Mouse (Mus musculus) liver, embryonic 15.5 days (tissue): ENCODE data around the gene Ndufc2. TPM values are rescaled to one million over a fixed set of nuclear protein-coding genes. Genes with fewer than 3 reads are reported as not detected.

Source experiments
- ATAC-seq: fragments of 200-750 bp; cut with Nextera tagmentation; 2 replicates; pipeline ENCODE4 v1.8.0; 2017; ENCODE audit warnings: moderate number of reproducible peaks, mild to moderate bottlenecking, moderate library complexity; ENCODE audit not compliant: insufficient read depth
- H3K27ac ChIP-seq: fragments of 300-500 bp; sonication (generic); replicated peaks from 2 replicates; pipeline ENCODE4 v1.5.1; 2015; ENCODE audit warnings: mild to moderate bottlenecking, inconsistent platforms
- H3K27me3 ChIP-seq: fragments of 300-500 bp; sonication (generic); 2 replicates; pipeline ENCODE4 v1.6.1; 2015; ENCODE audit warnings: mild to moderate bottlenecking, inconsistent platforms
- H3K36me3 ChIP-seq: fragments of 300-500 bp; sonication (generic); replicated peaks from 2 replicates; pipeline ENCODE4 v1.6.1; 2015; ENCODE audit warnings: moderate library complexity, mild to moderate bottlenecking, inconsistent platforms
- H3K4me1 ChIP-seq: fragments of 300-500 bp; sonication (generic); replicated peaks from 2 replicates; pipeline ENCODE4 v1.6.1; 2015; ENCODE audit warnings: inconsistent platforms
- H3K4me2 ChIP-seq: fragments of 300-500 bp; sonication (generic); 2 replicates; pipeline ENCODE4 v1.6.1; 2015; ENCODE audit warnings: moderate library complexity, mild to moderate bottlenecking, inconsistent platforms
- H3K4me3 ChIP-seq: fragments of 300-500 bp; sonication (generic); replicated peaks from 2 replicates; pipeline ENCODE4 v1.5.1; 2015; ENCODE audit warnings: mild to moderate bottlenecking, inconsistent platforms
- H3K9ac ChIP-seq: fragments of 300-500 bp; sonication (generic); 2 replicates; pipeline ENCODE4 v1.6.1; 2015; ENCODE audit warnings: moderate library complexity, mild to moderate bottlenecking, inconsistent platforms
- H3K9me3 ChIP-seq: fragments of 300-500 bp; sonication (generic); replicated peaks from 2 replicates; pipeline ENCODE4 v1.6.1; 2016; ENCODE audit warnings: inconsistent platforms
- WGBS: fragments of 180-500 bp; shearing (Covaris S2); methylation state at CpG from one replicate; pipeline ENCODE4 v1.1.7; 2015; ENCODE audit warnings: mixed read lengths; ENCODE audit not compliant: insufficient replicate concordance; 5-methylcytosine and 5-hydroxymethylcytosine counted together
- polyA plus RNA-seq: library from polyadenylated mRNA; unstranded; fragments of >200 nt; fragmentation: Nextera tagmentation; extraction: Ambion mirVana; gene quantifications from 2 replicates; pipeline ENCODE4 v1.2.1, GENCODE M21; 2015

Gene Ndufc2
- polyA plus RNA-seq, 1 experiment from 2014 or later = 164 TPM

DNA sequence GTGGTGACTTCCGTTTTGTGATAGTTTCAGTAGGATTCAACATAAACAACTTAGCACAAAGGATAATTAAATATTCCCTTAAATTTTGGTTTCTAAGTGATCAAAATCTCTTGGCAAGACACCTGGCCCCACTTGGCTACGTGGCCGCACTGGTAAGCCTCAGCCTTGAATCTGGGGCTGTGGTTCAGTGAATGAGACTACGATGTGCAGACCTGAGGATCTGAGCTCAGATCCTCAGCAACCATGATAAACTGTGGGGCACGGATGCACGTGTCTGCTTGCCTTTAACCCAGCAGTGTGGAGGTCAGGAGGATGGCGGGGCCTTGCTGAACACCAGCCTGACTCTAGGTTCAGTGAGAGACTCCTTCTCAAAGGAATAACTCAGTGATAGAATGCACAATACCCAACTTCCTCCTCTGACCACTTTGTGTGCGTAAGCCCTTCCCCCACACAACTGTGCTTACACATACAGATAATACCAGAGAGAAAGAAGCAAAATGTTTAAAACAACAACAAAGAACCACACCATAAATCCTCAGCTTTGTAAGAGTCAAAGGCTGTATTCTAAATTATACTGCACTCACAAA lies 12.1 kb upstream of the Ndufc2 start:
- no peaks in the 10 kb centered on the region for H3K27me3 ChIP-seq
- H3K27ac ChIP-seq = no peak overlapping the region
- H3K4me2 ChIP-seq = no peak overlapping the region
- no peak overlapping the region for H3K9ac ChIP-seq
- H3K36me3 ChIP-seq = peaks cover 93% of the 10 kb centered on the region
- no peaks in the 10 kb centered on the region for H3K9me3 ChIP-seq
- H3K4me1 ChIP-seq = no peaks in the 10 kb centered on the region
- H3K4me3 ChIP-seq = no peak overlapping the region
- 72% methylated on average over 8 of the region's 8 CpGs for WGBS
- no peak for ATAC-seq

DNA sequence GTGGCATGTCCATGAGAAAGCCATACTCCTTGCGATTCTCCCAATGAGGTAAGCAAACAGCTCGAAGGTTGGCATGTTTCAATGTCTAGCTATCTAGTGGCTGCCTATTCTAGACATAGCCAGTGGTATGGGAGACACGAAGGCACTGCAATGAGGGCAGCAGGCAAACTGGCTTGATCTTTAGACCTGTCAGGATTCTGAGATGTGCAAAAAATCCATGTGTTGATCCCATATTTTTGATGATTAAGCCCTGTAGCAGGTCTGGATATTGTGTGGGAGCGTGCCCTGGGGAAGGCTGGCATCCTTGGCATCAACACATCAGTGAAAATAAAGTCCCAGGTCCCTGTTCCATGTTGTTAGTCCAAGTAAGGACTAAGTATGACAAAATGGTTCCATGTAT lies 11.3 kb upstream of the Ndufc2 start:
- no peaks in the 10 kb centered on the region for H3K4me1 ChIP-seq
- H3K4me3 ChIP-seq = no peak overlapping the region
- H3K4me2 ChIP-seq = no peak overlapping the region
- H3K36me3 ChIP-seq = peaks cover 90% of the 10 kb centered on the region
- no peaks in the 10 kb centered on the region for H3K9me3 ChIP-seq
- H3K27me3 ChIP-seq = no peaks in the 10 kb centered on the region
- ATAC-seq = no peak
- no peak overlapping the region for H3K27ac ChIP-seq
- 84% methylated on average over 4 of the region's 4 CpGs for WGBS
- no peak overlapping the region for H3K9ac ChIP-seq

DNA sequence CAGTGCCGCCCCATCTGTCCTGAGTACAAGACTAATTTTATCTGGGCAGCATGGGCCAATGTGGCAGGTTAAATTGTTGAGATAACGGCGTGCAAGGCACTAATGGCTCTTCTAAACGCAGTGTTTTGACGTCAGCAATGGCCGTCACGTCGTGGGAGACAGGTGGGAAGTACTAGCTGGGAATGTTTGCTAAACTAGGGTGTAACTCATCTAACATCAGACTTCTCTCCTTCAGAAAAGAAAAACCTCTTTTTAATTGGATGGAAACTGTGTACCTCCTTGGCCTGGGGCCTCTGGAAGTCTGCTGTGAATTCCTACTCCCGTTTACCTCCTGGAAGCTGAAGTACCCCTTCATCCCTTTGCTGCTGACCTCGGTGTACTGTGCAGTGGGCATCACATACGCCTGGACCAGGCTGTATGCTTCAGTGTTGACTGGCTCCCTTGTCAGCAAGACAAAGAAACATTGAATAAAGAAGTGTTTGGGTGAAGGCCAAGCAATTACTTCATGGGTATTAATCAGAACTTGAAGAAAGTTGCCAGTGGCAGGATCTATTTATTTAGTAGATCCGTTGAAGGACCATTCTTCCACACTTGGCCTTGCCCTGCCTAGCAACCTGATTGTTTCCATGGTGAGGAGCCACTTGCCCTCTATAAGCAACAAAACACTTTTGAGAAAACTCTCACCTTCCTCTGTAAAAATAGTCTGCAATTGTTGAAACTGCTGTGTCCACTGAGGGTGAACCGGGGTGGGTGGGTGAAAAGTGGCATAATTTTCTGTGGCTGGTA lies 8.3 kb upstream of the Ndufc2 start:
- Histone ChIP-seq H3K36me3 (peaks cover 60% of the 10 kb centered on the region), H3K4me3 (no peak overlapping the region), H3K27ac (no peak overlapping the region), H3K27me3 (no peaks in the 10 kb centered on the region), H3K9me3 (no peaks in the 10 kb centered on the region), H3K9ac (no peak overlapping the region), H3K4me1 (no peaks in the 10 kb centered on the region), H3K4me2 (no peak overlapping the region)
- WGBS = 75% methylated on average over 13 of the region's 13 CpGs
- no peak for ATAC-seq

DNA sequence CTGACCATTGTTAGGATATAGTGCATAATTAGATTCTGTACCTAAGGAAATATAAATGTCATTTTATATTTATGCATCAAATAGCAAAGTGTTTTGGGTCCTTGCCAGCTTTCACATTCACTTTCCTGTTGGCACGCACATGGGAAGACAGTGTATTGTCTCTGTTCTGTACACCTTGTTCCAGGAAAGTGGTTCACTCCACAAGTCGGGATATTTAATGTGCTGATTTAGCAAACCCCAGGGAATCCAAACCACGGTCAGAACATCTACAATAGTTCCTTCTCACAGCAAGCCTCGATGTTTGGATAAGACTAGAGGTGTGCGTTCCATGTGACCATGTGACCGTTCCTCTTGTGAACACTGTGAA lies 7.7 kb upstream of the Ndufc2 start:
- Histone ChIP-seq H3K9me3 (no peaks in the 10 kb centered on the region), H3K4me1 (no peaks in the 10 kb centered on the region), H3K36me3 (peaks cover 55% of the 10 kb centered on the region), H3K4me3 (no peak overlapping the region), H3K27ac (no peak overlapping the region), H3K9ac (no peak overlapping the region), H3K4me2 (no peak overlapping the region), H3K27me3 (no peaks in the 10 kb centered on the region)
- no peak for ATAC-seq
- WGBS = 82% methylated on average over 6 of the region's 6 CpGs

DNA sequence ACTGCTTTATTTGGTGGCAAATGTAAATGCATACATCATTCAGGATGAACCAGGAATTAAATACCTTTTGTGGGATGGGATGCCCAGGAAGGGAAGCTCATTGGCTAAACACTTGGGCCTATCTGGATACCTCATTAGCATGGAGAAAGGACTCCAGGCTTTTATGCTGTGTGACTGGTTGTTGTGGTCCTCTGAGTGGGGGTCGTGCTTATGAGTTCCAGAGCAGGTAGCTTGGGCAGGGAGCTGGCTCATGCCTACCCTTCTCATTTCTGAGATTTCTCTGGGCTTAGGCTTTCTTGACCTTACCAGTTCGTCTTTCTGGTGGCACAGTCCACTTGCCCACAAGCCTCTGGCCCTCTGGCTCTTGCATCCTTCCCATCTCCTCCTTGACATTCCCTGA lies 5.4 kb upstream of the Ndufc2 start:
- Histone ChIP-seq H3K4me2 (no peak overlapping the region), H3K4me1 (peaks cover 1% of the 10 kb centered on the region; the same call in 1 of the 2 replicates), H3K36me3 (peaks cover 33% of the 10 kb centered on the region), H3K9me3 (no peaks in the 10 kb centered on the region), H3K27me3 (no peaks in the 10 kb centered on the region), H3K27ac (no peak overlapping the region), H3K4me3 (no peak overlapping the region), H3K9ac (no peak overlapping the region)
- 62% methylated on average over 2 of the region's 2 CpGs for WGBS
- ATAC-seq = no peak

DNA sequence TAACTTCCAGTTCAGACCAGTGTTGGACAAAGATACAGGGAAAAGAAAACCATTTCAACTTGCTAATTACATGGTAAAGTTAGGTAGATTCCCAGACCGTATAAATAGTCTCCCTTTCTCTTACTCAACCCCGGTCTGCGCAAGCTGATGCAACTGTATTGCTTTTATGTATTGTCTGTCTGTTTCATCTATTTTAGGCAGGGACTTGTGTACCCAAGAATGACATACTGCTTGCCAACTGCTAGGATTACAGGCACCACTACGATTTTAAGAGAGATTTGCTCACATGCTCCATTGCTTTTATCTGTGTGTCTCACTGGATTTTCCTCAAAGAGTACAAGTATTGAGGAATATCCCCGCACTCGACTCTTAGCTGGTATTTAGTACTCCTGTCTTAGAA lies 860 bp upstream of the Ndufc2 start:
- Histone ChIP-seq H3K4me3 (no peak overlapping the region), H3K9ac (no peak overlapping the region), H3K4me2 (no peak overlapping the region), H3K27me3 (no peaks in the 10 kb centered on the region), H3K4me1 (peaks cover 33% of the 10 kb centered on the region), H3K36me3 (peaks cover 9% of the 10 kb centered on the region; the same call in 1 of the 2 replicates), H3K27ac (no peak overlapping the region), H3K9me3 (no peaks in the 10 kb centered on the region)
- 75% methylated on average over 6 of the region's 6 CpGs for WGBS
- no peak for ATAC-seq

DNA sequence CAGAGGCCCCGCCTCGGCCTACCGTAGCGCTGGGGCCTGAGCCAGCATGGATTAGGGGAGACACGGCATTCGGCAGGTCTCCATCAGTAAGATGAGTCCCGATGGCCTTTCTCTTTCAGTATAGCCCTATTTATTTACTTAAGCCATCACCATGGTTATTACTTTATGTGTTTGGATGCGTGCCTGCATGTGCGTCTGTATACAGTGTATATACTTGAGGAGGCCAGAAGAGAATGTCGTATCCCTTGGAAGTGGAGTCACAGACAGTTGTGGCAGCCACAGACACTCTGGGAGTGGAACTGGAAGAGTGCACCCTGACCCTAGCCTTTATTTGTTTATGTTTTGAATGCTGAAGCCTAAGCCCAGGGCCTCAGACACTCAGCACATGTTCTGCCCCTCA lies 7.3 kb downstream of the Ndufc2 start:
- H3K27ac ChIP-seq = no peak overlapping the region
- peaks cover 45% of the 10 kb centered on the region for H3K36me3 ChIP-seq
- no peaks in the 10 kb centered on the region for H3K27me3 ChIP-seq
- no peak overlapping the region for H3K4me2 ChIP-seq
- no peak overlapping the region for H3K9ac ChIP-seq
- 0 out of 2 replicates have a peak, but pooled peaks cover 9% of the 10 kb centered on the region for H3K4me1 ChIP-seq
- H3K4me3 ChIP-seq = no peak overlapping the region
- WGBS = 84% methylated on average over 10 of the region's 10 CpGs
- no peak for ATAC-seq
- no peaks in the 10 kb centered on the region for H3K9me3 ChIP-seq

DNA sequence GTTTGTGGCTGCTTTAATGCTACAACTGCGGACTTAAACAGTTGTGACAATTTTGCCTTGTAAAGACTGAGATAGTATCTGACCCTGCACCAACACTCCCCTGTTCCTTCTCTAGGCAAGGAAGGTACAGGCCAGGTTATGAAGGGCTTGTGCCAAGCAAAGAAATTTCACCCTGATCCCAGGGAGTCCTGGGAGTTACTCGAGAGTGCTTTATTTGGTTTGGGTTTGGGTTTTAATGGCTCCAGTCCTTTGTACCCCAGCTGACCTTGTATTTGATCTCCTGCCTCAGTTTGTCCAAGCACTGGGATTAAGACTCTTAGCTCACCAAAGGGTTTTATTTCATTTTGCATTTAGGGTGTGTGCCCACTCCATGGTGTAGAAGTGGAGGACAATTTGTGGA lies 11.3 kb downstream of the Ndufc2 start:
- no peak overlapping the region for H3K9ac ChIP-seq
- no peaks in the 10 kb centered on the region for H3K9me3 ChIP-seq
- H3K27ac ChIP-seq = no peak overlapping the region
- WGBS = 76% methylated on average over 2 of the region's 2 CpGs
- H3K36me3 ChIP-seq = peaks cover 35% of the 10 kb centered on the region
- no peak overlapping the region for H3K4me2 ChIP-seq
- H3K4me3 ChIP-seq = no peak overlapping the region
- no peak for ATAC-seq
- H3K27me3 ChIP-seq = no peaks in the 10 kb centered on the region
- no peaks in the 10 kb centered on the region for H3K4me1 ChIP-seq

DNA sequence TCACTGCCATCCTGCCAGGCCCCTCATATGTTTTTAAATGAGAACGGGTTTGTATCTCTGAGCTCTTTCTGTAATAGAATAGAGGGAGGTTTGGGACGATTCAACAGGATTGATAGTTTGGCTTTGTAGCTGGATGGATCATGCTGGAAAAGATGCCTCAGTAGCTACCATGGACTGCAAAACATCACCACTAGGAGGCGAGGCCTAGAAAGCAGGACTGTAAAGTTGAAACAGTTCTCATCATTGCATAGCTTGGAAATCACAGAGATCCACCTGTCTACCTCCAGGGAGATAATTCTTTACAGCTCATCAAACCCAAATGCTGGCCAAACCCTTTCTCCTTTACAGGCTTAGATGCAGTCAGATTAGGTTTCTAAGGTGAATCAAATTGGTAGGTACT lies 11.8 kb downstream of the Ndufc2 start:
- no peak overlapping the region for H3K9ac ChIP-seq
- H3K4me3 ChIP-seq = no peak overlapping the region
- H3K9me3 ChIP-seq = no peaks in the 10 kb centered on the region
- 66% methylated on average over 3 of the region's 3 CpGs for WGBS
- H3K4me2 ChIP-seq = no peak overlapping the region
- H3K27ac ChIP-seq = no peak overlapping the region
- peaks cover 35% of the 10 kb centered on the region for H3K36me3 ChIP-seq
- no peaks in the 10 kb centered on the region for H3K4me1 ChIP-seq
- ATAC-seq = no peak
- H3K27me3 ChIP-seq = no peaks in the 10 kb centered on the region

DNA sequence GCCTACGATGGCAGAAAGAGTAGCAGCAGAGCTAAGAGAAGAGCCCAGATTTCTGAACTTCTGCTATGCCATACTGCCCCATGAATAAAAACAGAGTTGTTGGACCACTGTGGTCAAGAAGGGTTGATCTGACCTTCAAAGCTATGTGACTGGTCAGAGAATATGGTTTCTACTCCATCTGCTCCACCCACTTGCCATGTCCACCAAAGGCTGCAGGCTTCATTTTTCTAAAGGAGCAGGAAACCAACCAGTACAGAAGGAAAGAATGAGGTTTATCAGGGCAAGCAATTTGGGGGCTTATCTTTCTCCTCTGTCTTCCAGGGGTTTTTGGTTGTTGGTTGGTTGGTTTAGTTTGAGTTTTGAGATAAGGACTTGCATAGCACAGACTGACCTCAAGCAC lies 14.2 kb downstream of the Ndufc2 start:
- no peaks in the 10 kb centered on the region for H3K27me3 ChIP-seq
- no peak overlapping the region for H3K27ac ChIP-seq
- no peak overlapping the region for H3K4me3 ChIP-seq
- peaks cover 20% of the 10 kb centered on the region for H3K36me3 ChIP-seq
- ATAC-seq = no peak
- no peaks in the 10 kb centered on the region for H3K9me3 ChIP-seq
- no peak overlapping the region for H3K9ac ChIP-seq
- H3K4me1 ChIP-seq = no peaks in the 10 kb centered on the region
- 67% methylated on average over 1 of the region's 1 CpGs for WGBS
- no peak overlapping the region for H3K4me2 ChIP-seq

DNA sequence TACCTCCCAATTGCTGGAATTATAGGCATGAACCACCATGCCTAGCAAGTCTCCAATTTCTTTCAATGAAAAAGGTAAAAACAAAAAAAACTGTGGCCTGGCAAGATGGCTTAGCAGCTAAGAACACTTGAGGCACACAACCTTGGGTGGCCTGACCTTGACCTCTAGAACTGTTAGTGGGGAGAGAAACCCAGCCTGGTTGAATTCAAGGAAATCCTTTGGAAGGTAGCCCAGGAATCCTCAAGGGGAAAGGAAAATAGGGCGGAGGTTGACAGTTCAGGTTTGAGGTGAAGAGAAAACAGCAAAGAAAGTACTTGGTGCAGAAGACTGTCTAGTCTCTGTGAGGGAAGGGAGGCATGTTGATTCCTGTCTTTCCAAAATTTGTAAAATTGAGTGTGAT lies 14.6 kb downstream of the Ndufc2 start:
- H3K9ac ChIP-seq = no peak overlapping the region
- no peak overlapping the region for H3K27ac ChIP-seq
- WGBS = 65% methylated on average over 1 of the region's 1 CpGs
- H3K27me3 ChIP-seq = no peaks in the 10 kb centered on the region
- no peak overlapping the region for H3K4me2 ChIP-seq
- no peak for ATAC-seq
- H3K9me3 ChIP-seq = no peaks in the 10 kb centered on the region
- H3K4me1 ChIP-seq = no peaks in the 10 kb centered on the region
- H3K36me3 ChIP-seq = peaks cover 16% of the 10 kb centered on the region
- H3K4me3 ChIP-seq = no peak overlapping the region
